Mouse (Mus musculus) kidney, adult 2 months (tissue): ENCODE measurements around the gene Nid1.

Experiments
- CTCF ChIP-seq: fragments of 200-500 bp; conservative IDR thresholded peaks from 2 replicates; pipeline ENCODE4 v1.5.1; 2011; ENCODE audit warnings: low read depth, mild to moderate bottlenecking, control low read depth, low read length, moderate library complexity, mixed read lengths; ENCODE audit not compliant: insufficient read depth, insufficient read length
- POLR2A ChIP-seq: fragments of 200-500 bp; IDR thresholded peaks from one replicate; pipeline ENCODE4 v1.6.1; 2011; ENCODE audit warnings: low read depth, low read length, control low read depth

GRCm38 (mm10) chr13:13477046-13477445, 39.7 kb downstream of the Nid1 start:
- TF ChIP-seq CTCF (no peak), POLR2A (no peak)
